Mouse (Mus musculus): Measurements from ENCODE around the gene Tef.

Tef gene

DNA sequence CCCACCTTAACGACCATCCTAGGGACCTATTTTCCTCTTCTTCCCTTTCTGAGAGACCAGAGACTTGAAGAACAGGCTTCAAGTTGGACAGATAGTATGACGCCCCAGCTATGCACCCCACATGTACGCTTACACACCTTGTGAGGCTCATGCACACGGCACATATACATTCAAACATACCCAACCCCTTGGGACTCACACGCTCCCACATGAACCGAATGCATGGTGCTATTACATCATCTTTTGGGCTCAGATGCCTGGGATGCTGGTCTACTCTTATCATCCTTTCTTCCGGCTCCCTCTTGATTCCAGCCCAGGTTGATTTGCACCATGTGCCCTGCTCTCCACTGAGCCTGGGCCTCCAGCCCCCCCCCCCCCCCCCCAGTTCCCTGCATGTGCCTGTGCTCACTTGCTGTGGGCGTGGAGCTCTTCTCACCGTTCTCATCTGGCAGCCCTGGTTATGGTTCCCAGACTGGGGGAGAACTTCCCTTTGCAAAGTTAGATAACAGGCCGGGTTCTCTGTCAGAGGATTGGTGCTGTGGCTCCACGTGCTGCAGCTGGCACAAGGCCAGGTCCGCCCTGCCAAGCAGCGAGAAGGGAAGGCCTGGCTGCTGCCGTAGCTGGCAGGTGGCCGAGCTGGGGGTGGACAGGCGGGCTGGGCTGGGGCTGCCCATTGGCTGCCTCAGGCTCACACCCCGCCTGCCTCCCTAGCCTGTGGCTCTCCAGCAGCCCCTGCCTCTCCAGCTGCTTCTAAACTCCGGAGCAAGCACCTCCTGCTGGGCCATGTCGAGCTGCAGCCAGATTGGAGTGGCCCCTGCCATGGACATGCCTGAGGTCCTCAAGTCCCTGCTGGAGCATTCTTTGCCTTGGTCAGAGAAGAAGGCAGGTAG lies at the start of gene Tef:
Gene Tef, plus strand, starts transcription at position 421 of the 890 bp plus-strand sequence.
- DNase-seq (ENCODE audit: low read depth, low spot score), result peak; percentile 100

DNA sequence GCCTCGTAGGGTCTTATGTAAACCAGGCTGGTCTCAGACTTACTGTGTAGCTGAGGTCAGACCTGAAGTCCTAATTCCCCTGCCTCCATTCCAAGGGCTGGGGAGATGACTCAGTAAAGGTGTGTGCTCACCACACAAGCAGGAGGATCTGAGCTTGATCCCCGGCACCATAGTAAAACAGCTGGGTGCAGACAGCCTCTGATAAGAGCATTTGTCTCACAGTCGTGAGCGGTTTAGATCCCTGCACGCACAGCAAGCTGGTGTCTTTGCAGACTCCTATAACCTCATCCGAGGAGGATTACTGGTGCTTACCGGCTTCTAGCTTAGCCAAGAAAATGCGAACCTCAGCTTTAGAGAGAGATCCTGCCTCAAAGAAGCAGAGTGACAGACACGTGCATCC lies 48.6 kb upstream of the Tef start:
- DNase-seq (ENCODE audit: low read depth, low spot score), result no peak

DNA sequence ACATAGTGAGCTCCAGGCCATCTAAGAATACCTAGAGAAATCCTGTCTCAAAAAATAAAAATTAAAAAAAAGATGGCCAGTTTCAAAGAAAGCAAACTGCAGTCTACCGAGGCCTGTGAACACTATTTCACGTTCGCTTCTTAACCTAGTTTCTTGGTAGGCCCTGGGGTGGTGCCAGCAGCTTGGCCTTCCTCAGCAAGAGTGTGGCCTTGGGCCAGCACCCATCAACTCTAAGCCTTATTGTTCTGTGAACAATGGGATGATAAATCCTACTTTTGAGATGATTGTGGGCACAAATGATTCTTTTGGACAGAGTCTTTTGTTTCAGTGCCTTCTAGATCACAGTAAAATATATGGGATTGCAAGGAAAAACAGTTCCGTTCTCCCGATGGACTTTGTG lies 43.5 kb upstream of the Tef start:
- DNase-seq (ENCODE audit: low read depth, low spot score), result no peak

DNA sequence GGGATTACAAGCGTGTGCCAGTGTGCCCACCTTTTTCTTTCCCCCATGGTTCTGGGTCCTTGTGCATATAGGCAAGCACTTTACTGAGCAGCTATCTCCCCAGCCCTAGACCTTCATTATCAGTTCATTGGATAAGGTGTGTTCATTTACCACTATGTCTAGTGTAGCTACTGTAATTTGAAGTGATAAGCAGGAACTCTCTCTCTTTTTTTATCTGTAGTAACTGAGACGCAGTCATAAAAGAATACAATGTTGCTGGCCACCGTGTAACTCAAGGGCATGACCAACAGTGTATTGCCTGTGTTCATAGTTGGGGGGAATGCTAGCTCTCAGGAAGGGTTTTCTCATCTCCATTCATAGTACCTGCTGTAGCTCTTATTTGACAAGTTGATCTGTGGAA lies 42.7 kb upstream of the Tef start:
- DNase-seq (ENCODE audit: low read depth, low spot score), result no peak

DNA sequence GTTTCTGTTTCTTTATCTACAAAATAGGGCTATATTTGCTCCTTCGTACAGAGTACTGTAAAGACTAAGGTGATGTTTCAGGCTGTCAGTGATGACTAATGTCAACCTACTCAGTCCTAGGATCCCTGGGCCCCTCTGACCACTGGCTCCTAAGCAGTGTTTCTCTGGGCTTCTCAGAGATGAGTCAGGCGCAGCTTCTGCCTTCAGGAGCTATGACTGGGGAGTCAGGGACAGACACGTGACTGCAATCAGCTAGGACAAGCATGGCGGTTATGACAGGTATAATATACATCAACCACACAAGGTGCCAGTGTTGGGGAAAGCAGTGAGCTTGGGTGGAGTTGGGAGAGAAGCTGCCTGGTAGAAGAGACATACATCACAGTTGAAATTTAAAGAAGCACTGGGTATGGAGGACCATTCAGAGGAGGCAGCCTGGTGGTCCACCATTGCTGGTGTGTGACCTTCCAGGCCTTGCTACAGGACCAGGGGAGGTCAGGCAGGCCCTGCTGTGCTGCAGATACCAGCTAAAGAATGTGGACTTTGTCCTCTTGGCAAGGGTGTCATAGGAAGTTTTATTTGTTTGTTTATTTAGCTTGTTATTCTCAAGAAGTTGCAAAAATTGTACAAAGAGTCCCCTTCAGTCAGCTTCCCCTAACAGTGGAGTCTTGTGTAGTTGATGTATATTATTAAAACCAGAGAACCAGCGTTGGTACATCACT lies 41.7 kb upstream of the Tef start:
- DNase-seq (ENCODE audit: low read depth, low spot score), result no peak

DNA sequence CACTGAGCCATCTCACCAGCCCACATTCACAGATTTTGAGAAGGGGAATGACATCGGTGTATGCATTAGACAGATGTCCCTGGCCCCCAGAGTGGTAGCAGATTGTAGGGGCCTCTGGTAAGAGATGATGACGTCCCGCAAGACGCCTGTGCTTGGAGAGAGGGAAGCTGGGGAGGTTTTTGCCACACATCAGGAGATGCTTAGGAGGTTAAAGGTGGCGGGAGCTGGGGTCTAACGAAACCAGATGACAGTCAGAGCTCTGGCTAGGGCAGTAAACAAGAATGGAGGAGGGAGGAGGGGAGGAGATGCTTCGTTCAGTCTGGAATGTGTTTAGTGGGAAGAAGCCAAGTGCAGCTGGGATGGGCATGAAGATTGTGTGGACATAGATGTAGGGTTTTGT lies 40.8 kb upstream of the Tef start:
- DNase-seq (ENCODE audit: low read depth, low spot score), result no peak

DNA sequence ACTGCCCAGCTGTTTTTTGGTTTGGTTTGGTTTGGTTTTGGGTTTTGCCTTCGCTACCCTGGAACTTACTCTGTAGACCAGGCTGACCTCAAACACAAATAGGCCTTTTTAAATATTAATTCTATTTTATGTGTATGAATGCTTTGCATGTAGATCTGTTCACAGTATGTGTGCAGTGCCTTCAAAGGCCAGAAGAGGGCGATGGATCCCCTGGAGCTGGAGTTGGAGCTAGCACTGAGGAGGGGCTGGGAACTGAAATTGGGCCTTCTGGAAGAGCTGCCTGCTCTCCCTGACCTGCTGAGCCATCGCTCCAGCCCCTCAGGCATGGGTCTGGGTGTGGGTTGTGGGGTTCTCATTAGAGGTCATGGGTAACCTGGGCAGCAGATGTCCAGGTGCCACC lies 40.3 kb upstream of the Tef start:
- DNase-seq (ENCODE audit: low read depth, low spot score), result no peak

DNA sequence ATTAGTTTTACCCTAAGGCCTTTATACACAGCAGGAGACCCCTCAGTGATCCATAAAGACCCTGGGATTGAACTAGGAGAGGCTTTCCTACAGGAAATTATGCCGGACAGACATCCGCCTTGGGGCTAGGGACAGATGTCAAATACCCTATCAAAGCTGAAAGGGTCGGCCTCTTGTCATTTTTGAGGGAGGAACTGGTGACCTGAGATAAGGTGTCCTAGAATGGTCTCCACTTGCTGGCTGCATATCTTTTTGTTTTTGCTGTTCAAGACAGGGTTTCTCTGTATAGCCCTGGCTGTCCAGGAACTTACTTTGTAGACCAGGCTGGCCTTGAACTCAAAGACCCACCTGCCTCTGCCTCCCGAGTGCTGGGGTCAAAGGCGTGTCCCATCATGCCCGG lies 37.6 kb upstream of the Tef start:
- no peak for DNase-seq (ENCODE audit: low read depth, low spot score)

DNA sequence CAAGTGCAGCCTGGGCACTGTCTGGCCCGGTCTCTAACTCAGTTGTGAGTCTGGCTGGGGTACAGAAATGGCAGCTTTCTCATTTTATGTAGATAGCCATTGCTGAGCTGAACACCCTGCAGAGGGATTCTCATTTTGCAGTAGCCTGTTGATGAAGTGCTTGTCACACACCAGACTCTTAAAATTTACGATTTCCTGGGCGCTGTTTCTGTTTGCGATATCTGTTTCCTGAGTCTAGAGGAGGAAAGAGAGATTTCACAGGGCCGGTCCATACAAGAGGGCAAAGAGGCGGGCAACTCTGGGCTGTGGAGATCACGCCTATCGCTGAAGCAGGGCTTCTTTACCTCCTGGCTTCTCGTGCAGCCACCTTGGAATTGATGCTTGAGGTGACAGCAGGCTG lies 36.6 kb upstream of the Tef start:
- no peak for DNase-seq (ENCODE audit: low read depth, low spot score)

DNA sequence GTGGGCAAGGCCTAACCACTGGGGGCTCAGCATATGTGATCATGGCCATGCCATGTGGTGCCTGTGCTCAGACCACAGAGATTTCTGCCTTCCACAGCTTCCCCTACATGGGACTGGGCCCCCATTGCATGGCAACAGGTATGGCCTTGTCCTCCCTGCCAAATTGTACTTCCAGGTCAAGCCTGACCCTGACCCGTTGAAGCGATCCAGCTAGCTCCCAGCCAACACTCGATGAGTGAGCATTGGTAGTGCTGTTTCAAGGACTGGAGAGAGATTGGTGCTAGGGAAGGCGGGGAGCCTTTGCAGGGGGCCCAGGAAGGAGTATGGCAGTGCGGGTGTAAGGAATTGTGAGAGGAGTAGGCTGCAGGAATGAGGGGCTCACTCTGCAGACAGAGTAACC lies 35.8 kb upstream of the Tef start:
- DNase-seq (ENCODE audit: low read depth, low spot score), result no peak

DNA sequence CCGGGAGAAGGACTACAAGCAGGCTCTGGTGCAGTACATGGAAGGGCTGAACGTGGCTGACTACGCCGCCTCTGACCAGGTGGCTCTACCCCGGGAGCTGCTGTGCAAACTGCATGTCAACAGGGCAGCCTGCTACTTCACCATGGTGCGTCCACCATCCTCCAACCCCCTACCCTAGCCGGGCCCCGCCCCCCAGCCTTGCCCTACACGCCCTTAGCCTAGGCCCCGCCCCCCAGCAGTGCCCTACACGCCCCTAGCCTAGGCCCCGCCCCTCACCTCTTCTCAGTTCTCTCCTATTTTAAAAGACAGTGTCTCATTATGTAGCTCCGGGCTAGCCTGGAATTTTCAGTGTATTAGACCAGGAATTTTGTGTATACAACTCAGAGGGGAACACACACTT lies 33.2 kb upstream of the Tef start:
- DNase-seq (ENCODE audit: low read depth, low spot score), result no peak

DNA sequence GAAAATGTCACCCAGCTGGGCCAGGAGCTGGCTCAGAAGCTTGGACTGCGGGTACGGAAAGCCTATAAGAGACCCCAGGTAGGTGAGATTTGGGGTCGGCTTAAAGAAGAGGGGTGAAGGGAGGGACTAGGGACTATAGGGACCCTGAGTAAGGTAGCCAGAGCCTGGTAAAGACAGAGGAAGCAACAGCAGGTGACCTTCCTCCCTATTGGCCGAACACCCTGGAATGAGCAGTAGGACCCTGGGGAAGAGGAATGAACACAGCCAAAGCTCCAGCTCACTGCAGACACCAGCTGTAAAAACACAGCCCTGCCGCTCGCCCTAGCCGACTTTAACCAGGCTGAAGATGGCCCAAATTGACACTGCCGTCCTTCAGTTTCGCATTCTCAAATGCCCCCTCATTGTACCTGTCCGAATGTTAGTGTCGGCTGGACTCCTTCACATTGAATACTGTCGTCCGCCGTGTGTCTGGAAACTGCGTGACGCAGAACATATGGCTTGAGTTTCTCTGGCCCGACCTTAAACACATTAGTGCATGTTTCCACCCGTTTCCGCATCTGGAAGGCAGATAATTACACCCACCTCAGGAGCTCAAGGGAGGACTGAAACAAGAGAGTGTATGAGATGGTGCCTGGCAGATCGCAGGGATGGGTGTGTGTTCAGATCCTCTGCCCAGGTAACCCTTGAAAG lies 29.6 kb upstream of the Tef start:
- DNase-seq (ENCODE audit: low read depth, low spot score), result no peak

DNA sequence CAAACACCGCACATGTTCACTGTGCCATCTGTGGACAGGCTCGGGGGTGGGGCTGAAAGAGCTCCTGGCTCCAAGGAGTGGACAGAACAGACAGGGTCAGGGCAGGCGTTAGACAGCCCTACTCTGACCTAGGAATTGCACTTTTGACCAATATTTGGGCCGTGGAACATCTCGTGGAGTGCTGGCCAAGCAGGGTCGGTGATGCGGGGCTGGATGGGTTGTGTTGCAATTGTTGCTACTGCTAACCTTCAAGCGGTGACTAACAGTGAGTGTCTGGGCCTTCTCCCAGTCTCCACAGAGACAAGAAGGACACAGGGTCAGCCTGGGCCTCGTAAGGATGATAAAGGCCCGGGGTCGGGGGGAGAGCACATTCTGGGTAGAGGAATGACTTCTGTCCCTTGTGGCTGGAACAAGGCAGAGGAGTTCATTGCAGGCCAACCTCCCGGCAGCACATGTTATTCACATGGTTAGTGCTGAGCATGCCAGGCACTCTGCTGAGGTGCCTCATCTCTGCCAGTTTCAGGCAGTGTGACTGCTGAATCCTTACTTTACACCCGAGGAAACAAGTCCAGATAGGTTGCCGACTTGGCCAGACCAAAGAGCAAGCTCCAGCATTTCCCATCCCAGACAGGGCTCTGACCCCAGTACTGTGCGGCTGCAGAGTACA lies 27.6 kb upstream of the Tef start:
- DNase-seq (ENCODE audit: low read depth, low spot score), result peak; percentile 28

DNA sequence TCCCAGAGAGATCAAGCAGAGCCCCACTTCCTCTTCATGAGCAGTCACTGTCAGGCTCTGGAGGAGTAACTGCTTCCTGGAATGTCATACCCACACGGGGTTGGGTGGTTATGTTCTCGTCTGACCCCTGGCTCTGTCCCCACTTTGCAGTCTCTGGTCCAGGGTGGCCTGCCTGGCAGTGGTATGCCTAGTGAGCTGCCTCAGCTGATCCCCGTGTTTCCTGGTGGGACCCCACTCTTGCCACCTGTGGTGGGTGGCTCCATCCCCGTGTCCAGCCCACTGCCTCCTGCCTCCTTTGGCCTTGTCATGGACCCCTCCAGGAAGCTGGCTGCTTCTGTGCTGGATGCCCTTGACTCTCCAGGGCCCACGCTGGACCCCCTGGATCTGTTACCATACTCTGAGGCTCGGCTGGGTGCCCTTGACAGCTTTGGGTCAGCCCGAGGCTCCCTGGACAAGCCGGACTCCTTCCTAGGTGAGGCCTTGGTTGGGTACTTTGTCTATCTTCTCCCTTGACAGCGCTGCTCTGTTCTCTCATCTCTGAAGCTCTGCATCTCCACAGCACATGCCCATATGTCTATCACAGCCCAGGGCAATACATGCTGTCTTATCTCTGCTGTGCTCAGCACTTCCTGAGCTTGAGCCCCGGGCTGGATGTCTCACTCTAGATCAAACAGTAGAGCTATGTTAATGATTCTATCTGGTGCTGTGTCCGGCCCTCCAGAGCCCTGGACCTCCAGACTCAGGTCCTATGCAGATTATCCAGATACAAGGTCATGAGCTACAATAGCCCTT lies 25.4 kb upstream of the Tef start:
- DNase-seq (ENCODE audit: low read depth, low spot score), result no peak

DNA sequence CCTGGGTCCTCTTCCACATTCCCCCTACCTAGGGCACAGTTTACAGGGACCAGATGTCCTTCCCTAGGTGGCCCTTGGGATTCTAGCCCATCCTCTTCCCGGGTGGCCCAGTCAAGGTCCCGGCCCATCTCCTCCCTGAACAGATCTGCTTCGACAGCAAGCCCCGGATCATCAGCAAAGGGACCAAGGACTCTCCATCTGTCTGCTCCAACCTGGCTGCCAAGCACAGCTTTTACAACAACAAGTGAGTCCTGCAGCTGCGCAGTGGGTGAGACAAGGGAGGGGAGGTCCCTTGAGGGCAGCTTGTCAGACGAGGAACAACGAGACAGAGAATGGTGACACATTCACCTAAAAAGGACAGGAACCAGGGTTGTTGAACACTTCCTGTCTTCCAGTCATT lies 20.4 kb upstream of the Tef start:
- DNase-seq (ENCODE audit: low read depth, low spot score), result no peak

DNA sequence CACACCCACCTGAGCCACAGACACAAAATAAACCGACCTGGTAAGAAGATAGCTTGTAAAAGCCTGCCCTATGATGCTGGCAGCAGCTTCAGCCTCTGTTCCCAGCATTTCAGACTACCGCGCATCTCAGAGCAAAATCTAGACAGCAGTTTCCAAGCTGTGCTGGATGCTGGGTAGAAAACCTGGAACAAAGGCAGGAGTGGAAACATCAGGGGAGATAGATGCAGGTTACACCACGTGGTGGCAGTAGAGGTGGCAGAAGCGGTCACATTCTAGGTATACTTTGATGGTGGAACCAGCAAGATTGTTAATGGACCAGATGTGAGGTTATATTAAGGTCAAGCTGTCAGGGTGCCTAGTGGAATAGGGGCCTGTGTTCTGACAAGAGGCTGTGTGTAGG lies 17.5 kb upstream of the Tef start:
- DNase-seq (ENCODE audit: low read depth, low spot score), result no peak

DNA sequence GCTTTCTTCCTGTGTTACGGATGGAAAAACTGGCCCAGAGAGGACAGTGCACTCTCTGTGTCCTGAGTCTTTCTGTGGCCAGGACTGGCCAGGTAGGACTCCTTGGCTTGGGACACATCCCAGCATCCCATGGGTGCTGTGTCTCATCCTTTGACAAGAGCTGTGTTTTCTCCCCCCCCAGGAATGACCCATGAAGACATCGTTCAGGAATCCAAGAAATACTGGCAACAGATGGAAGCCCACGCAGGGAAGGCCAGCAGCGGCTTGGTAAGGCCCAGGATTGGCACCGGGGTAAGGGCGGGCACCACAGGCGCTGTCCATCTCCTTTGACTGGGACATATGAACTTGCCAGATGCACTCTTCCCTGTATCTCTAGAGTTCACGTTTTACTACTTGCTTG lies 16.5 kb upstream of the Tef start:
- no peak for DNase-seq (ENCODE audit: low read depth, low spot score)

DNA sequence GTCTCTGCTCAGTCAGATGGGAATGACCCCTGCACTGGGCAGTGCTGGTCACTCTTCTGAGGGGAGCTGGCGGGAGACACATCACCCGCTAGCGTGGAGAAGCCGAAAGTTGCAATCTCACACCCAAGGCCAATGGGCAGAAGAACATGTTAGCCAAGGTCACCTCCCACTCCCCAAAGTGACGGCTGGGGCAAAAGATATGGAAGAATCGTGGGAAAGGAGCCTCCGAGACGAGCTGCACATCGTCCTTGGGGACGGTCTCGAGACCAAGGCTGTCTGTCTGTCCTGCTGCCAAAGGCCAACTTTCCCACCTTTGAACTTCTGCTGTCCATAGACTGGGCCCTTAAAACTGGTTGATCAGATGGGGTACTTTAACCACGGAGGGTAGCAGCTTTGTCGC lies 14.7 kb upstream of the Tef start:
- no peak for DNase-seq (ENCODE audit: low read depth, low spot score)

DNA sequence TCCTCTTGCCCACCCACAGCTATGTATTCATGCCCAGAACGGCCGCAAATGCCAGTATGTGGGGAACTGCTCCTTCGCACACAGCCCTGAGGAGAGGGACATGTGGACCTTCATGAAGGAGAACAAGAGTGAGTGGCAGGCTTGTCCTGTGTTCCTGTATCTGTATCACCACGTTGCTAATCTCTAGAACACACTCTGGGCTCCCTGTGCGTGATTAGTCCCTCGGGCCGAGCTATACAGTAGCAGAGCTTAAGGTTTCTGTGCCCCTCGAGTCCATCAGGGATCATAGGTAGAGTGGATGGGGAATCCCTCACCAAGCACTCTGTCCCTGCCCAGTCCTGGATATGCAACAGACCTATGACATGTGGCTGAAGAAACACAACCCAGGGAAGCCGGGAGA lies 9.8 kb upstream of the Tef start:
- no peak for DNase-seq (ENCODE audit: low read depth, low spot score)

DNA sequence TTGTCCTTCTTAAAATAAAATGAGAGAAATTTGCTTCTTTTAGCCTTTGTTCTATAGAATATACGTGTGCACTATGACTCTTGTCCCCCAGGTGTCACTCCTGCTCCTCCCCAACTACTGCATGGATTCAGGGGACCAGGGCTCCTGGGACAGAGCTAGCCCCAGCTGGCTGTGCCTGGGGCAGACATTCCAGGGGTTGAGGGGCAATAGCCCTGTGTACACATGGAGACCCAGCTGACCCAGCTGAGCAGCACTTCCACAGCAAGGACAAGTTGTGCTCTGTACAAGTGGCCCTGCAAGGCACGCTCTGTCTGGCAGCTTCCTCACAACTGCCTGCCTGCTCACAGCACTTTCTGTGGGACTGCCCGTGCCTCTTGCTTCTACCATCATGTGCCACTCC lies 6.0 kb upstream of the Tef start:
- DNase-seq (ENCODE audit: low read depth, low spot score), result no peak

DNA sequence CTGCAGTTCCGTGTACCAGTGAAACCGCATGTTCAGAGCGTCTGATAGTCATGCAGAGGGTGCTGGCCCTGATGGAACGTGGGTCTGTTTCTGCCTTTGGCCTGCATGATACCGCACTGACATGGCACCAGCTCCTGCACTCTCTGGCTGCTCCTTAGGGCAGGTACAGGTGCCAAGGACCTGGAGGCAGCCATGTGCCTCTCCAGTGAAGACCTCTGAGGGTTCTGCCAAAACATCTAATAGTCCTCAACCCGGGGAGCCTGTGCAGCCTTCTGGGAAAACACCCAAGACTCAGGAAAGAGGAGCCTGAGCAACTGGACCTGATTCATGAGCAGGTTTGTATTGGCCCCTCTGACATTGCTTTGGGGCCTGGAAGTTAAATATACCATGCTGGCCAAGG lies 4.4 kb upstream of the Tef start:
- DNase-seq (ENCODE audit: low read depth, low spot score), result peak; percentile 70
